Mouse (Mus musculus) liver, embryonic 14.5 days (tissue): ENCODE results near the gene Srgap2.

Experiments used
- CTCF ChIP-seq: IDR thresholded peaks from 2 replicates; pipeline ENCODE4 v1.5.1; 2016; ENCODE audit warnings: antibody characterized with exemption, low read depth, control low read depth
- EP300 ChIP-seq: IDR thresholded peaks from 2 replicates; pipeline ENCODE4 v1.6.1; 2016; ENCODE audit warnings: antibody characterized with exemption, low read depth

DNA sequence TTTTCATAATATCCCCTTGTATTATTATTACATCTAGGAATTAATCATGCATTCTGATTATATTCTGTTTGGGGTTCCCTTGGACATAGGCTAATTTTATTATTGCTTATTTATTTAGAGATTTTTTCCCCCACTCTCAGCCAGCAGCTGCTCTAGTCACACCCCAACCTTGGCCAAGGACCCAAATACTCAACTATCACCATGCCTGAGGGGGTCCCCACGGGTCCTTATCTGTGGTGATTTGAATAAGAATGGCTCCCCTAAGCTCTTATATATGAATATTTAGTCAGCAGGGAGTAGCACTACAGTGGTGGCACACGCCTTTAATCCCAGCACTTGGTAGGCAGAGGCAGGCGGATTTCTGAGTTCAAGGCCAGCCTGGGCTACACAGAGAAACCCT, 215.9 kb downstream of the Srgap2 start:
- TF ChIP-seq CTCF (no peak), EP300 (no peak)
